Mouse (Mus musculus) common myeloid progenitor, adult 5-6 weeks (primary cell): ENCODE data around the gene Slc30a9. TPM values are rescaled to one million over a fixed set of nuclear protein-coding genes. Genes with fewer than 3 reads are reported as not detected.

ENCODE experiments used
- ATAC-seq: replicated peaks from 2 replicates; pipeline ENCODE4 v1.8.0; 2016; ENCODE audit warnings: low read depth, mild to moderate bottlenecking, moderate TSS enrichment, inconsistent platforms; ENCODE audit not compliant: poor library complexity, severe bottlenecking
- total RNA-seq: library from RNA; stranded (forward); fragments of 200-1000, 187-1606 nt; gene quantifications from 2 replicates; pipeline ENCODE4 v1.2.3, GENCODE M21; 2017

The Slc30a9 gene
- 25.6 and 27.5 TPM in 2 replicates for total RNA-seq

DNA sequence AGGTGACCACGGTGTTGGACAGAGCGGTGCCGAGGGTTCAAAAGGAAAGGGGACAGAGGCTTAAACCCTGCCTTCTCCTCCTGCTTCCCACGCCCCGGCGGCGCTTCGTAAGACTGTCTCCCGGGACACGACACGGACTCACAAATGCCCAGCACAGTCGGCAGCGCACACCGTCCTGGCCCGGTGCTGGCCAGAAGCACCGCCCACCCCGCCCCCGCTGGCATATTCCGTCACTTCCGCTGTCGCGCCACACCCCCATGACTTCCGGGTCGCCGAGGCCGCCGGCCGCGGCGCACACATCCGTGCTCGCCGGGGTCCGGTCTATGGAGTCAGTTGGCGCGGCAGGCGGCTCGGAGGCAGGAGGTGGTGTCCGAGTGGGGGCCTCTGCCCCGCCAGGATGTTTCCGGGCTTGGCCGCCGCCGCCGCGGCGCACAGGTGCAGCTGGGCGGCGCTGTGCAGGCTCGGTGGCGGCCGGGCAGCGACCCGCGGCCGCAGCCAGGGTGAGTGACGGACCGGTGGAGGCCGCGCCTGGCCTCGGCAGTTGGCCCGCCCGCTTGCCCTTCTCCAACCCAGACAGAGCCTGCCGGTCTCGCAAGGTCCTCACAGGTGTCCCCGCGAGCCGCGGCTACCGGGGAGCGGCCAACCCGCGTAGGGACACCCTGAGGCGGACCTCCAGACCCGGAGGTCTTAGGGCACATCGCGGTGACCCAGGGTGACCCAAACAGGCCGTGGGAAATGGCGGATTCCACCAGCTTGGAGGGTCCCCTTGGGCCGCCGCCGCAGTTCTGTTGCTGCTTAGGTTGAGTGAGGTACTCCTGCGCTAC, at the start of gene Slc30a9:
Gene Slc30a9 (plus strand): TSS at position 258 of the 824 bp plus-strand sequence.
- ATAC-seq: peak; percentile 93

- ATAC-seq: no peak
Observed at GRCm38 (mm10) chr5:67258473-67258872, 48.3 kb upstream of the Slc30a9 start.

- ATAC-seq: no peak; the same call in 1 of the 2 replicates
Observed at GRCm38 (mm10) chr5:67260159-67260530, 46.6 kb upstream of the Slc30a9 start.

DNA sequence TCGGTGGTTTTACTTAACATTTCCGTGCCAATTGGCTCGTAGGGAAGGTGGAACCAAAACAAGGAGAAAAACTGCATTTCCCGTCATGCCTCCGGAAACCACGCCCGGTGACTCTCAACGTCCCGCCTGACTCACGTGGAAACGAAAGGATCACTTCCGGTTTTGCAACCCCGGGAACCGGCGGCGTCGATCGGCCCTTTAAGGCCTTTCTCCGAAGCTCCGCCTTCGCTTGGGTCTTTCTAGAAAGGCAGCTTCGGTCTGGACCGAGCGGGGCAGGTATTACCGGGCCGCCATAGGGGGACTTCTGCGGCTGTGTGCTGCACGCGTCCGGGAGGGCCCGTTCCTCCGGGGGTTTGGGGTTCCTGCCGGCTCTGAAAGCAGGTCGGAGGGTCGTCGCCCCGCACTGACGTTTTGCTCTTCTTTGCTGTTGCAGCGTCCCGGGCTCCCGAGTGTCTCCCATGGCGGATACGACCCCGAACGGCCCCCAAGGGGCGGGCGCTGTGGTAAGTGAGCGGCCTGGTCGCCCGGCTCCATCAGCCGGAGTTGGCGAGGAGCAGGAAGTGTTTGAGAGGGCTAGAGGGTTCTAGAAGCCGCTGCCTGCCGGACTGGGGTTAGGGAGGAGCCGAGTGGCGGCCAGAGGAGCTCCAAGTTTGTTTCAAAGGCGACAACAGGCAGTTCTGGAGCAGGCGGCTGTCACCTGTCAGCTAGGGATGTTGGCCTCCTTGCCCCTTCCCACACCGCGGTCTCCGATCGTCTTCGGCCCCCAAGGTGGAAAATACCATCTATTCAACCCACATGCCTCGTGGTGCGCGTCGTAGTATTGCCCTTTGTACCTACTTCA, 46.0 kb upstream of the Slc30a9 start, which contains the start of gene Tmem33:
Gene Tmem33 (plus strand): TSS at position 35 of the 841 bp plus-strand sequence.
- peak; percentile 85 for ATAC-seq

DNA sequence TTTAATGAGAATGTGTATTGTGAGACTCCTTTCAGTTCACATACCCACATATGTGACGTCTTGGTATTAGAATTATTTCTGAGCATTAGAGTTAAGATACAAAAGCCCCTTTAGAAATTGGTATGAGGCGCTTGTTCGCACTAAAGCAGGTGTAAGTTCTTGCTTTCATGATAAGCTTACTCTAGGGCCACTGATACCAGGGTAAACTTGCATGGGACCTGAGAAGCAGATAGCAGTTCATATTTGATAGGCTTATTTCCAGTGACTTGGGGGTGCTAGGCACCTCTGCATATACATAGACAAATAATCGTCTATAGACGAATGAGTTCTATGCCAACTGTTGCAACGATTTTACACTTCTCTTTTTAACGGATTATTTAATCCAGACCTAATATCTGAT, 43.8 kb upstream of the Slc30a9 start:
- ATAC-seq: no peak

DNA sequence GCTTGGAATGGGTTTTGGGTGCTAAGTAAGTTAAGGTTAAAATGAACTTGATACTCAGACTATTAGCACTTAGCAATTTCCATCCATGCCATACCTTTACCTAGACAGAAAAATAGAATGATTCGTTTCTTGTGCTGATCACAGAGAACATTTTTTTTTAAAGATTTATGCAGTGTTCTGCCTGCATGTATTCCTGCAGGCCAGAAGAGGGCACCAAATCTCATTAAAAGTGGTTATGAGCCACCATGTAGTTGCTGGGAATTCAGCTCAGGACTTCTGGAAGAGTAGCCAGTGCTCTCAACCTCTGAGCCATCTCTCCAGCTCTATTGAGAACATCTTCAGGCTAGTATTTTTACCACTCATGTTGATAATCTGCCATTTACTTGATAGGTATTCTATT, 40.6 kb upstream of the Slc30a9 start:
- no peak for ATAC-seq

GRCm38 (mm10) chr5:67269309-67269708, 37.4 kb upstream of the Slc30a9 start:
- ATAC-seq: no peak

DNA sequence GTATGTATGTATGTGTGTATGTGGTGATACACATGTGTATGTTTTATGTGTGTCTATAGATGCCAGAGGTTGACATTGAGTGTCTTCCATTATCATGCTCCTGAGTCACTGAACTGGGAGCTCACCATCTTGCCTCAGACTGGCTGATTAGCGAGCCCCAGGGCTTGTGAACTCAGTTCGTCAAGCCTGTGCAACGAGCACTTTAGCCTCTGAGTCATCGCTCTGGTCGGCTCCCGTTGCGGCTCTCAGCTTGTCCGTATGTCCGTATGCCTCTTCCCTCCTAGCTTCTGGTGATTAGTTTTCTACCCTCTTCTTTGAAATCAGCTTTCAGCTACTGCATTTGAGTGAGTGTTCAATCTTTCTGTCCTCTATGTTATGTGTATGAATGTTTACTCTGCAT, 27.3 kb upstream of the Slc30a9 start:
- ATAC-seq: no peak

GRCm38 (mm10) chr5:67279840-67280239, 26.9 kb upstream of the Slc30a9 start:
- ATAC-seq: no peak

GRCm38 (mm10) chr5:67280400-67280799, 26.4 kb upstream of the Slc30a9 start:
- peak; percentile 65; the same call in 1 of the 2 replicates for ATAC-seq

GRCm38 (mm10) chr5:67295029-67295428, 11.7 kb upstream of the Slc30a9 start:
- no peak for ATAC-seq

DNA sequence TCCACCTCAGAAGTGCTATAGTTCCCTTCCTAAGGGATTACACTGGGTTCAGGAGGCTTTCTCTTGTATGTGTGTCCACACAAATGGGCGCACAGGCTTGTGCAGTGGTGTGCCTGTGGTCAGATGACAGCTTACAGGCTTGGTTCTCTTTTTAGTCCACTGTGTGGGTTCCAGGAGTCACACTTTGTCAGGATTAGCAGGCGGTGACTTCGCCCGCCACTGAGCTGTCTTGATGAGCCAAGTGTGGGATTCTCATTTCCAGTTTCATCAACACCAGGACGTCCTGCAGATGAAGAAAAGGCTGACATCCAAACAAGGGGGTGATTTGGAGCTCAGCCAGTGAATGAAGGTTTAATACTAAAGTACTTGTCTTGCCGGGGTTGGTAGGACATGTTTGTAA, 11.1 kb upstream of the Slc30a9 start:
- ATAC-seq: 0 out of 2 replicates have a peak, but pooled peaks have one; percentile 18

DNA sequence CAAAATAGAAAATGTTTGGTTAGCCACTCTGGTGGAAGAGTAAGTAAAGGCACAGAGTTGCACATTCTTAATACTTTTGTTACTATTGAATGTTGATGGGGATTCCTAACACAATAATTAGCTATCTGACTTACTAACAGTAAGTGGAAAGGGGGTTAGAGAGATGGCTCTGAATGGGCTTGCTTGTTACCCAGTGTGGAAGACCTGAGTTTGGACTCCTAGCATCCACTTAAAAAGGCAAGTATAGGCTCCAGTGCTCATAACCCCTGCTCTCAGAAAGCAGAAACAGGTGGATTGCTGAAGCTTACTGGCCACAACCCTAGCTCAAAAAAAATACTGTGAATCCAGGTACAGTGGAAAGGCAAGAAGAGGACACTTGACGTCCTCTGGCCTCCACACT, 10.6 kb upstream of the Slc30a9 start:
- ATAC-seq: no peak

- ATAC-seq: 0 out of 2 replicates have a peak, but pooled peaks have one; percentile 39
Observed at GRCm38 (mm10) chr5:67297026-67297813, 9.5 kb upstream of the Slc30a9 start.

DNA sequence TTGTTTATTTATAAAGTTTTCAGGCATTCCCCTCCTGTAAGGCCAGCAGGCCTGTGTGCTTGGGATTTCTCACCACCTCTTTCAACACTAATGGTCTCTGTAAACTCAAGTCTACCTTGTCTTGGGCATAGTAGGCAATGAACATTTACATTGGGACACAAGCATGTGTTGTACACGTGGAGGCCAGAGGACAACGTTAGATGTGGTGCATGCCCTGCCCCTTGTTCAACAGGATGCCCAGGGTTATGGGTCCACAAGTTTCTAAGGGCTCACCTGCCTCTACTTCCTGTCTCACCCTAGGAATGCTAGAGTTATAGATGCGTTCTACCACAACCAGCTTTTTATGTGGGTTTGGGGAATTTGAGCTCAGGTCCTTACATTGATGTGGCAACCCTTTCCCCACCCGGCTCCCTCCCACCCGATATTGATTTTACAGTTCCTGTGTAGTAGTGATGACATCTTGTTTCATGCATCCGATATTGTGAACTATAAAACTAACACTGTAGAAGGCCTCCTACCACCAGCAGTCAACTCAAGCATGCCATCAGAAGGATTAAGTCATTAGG, 6.8 kb upstream of the Slc30a9 start:
- ATAC-seq: no peak

DNA sequence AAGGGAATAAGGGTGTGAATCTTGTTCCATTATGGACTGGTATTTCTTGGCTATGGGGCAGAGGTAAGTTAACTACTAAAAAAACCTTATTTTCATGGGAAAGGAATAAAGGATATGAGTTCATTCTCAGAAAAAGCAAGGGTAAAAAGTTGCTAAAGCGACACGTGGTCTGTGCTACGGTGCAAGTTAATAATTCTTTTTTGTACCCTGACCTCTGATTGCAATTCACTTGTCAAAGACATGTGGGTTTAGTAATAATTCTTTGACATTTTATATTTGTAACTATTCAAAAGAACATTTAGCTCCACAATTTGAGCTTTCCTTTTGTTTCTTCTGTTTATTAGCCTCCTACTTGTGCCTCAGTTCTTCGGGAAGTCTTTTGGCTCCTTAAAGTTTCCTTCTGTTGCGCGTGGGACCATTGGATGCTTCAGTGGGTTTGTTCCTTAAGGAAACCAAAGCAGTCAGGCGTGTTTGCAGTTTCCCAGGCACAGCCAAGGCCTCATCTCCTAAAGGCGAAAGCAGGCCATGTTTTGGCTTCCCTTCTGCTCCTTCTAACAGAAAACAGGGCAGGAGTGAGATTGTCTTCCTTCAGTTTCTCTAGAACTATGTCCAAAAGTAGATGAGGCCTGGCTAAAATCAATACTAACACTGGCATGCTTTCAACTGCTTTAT, 5.7 kb upstream of the Slc30a9 start:
- ATAC-seq: no peak

DNA sequence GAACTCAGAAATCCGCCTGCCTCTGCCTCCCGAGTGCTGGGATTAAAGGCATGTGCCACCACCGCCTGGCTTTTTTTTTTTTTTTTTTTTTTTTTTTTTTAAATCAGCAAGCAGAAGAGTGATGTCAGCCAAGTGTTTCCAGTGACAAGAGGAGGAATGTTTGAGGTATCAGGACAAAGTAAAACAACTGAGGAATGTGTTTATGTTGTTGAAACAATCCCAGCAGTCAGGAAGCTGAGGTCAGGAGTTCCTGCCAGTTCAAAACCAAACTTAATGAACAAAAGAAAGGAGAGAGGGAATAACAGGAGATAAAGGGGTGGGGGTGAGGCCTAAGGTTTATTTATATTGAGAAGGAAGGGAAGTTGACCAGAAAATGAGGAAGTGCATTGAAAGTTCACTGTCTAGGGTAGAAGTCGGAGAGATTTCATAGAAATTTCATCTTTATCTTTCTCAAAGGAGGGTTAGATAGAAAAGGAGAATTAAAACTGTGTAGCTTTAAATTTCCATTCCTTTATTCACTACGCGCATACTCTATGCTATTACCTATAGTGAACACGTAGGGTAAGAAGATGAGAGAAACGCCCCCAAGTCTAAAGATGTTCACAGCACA, 4.9 kb upstream of the Slc30a9 start:
- peak; percentile 27 for ATAC-seq

DNA sequence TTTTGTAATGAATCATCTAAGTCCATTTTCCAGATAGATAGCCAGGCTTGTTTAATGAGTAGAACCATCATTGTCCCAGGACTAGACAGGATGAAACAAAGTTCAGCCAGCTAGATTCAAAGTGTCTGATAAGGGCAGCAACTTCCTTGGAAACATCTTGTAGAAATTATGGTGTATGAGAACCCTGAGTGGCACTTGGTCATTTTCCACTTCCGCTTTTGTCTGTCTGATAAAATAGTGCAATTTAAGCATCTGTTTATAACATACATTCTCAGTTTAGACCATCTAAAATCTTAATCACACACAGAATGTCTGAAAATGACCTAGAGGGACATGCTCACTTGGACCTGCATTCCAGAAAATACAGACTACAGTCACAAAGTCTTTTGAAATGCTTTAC, 2.9 kb upstream of the Slc30a9 start:
- no peak for ATAC-seq

GRCm38 (mm10) chr5:67307659-67308222, 986 bp downstream of the Slc30a9 start:
- ATAC-seq: no peak
